Mouse (Mus musculus) G1E-ER4 (cell line): ENCODE measurements around the gene Icos. TPM values are rescaled to one million over a fixed set of nuclear protein-coding genes. Genes with fewer than 3 reads are reported as not detected.

ENCODE experiments used
- GATA1 ChIP-seq: IDR thresholded peaks from one replicate; pipeline ENCODE4 v1.8.0; 2012; ENCODE audit warnings: low read length, inconsistent platforms
- polyA plus RNA-seq: library from polyadenylated mRNA; stranded (reverse); fragments of >175 nt; gene quantifications from 2 replicates; pipeline ENCODE4 v1.2.3, GENCODE M21; 2012

Gene Icos
- polyA plus RNA-seq, 1 experiment, result not detected

DNA sequence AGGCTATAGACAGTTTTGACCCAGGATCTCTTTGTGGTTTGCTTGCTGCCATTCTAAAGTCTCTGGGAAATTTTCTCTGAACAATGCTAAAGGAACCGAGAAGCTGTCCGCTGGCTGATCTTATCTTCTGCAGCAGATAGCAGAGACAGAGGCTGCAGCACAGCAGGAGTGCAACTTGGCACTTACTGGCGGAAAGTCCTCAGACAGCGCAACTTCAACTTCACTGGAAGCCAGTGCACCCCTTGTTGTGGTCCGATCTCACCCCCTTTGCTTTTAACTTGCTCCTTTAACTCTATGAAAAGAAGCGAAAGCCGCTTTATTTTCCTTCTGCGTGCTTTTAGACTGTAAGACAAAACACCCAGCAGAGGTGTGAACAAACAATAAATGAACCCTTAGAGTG, 12.6 kb downstream of the Icos start:
- no peak for TF ChIP-seq GATA1

DNA sequence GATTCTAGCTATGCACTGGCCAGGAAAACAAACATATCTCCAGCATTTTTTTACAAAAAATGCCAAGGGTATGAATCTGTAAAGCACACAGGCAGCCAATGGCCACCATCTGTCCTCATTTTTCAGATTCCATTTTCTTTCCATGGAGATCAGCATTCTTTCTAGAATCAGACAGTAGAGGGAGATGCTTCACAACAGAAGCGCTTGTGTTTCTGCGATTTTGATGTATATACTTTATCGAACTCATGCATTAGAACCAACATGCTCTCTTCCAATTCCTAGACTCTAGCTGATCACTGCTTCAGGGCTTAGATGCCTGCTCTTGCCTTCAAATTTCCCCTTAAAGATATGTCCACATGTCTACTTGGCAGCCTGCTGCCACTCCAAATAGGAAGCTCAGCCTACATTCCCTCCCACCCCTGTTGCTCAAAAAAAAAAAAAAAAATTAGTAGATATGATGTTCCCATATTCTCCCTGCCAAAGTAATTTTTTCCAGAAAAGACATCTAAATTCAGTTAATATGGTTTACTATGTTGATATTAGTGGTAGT, 20.4 kb downstream of the Icos start:
- TF ChIP-seq GATA1, result no peak

DNA sequence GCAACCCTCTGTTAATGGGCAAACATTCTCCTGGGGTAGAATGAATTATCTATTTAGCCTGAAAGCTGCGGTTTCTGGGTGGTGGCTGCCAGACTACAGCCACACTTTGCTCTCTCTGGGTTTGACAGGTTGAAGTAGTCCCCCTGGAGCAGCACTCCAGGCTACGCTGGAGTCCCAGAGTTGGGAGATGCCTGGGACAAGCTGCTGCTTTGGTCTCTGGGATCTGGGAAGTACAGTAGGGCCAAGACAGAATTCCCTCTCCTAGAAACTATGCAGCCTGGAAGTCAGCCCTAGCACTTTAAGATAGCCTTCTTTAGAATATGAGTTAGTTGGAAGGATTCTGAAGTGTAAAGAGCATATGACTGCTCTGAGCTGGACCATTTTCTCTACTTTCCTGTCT, 21.0 kb downstream of the Icos start:
- TF ChIP-seq GATA1, result no peak

DNA sequence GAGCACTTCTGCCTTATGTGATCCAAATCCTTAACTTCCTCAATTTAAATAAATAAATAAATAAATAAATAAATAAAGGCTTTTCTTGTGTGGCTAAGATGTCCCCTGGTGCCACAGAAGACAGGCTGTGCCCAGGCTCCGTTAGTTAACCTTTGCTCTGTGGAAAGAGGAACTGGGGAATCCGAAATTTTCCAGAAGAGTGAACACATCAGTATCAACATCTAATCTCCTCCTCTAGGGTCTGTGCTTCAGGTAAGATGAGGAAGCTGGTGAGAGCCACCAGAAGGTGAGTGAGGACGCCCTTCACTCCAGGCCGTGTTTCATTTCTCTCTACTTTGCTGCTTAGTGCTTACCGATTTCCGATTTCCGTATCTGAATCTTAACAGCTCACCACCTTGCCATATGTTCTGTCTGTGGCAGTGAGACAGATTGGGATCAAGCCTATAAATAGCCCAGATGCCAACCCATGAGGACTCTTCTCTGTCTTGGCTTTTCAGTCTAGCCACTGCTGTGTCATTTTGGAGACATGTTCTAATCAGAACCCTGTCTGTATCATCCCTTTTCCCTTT, 24.1 kb downstream of the Icos start:
- TF ChIP-seq GATA1, result no peak

DNA sequence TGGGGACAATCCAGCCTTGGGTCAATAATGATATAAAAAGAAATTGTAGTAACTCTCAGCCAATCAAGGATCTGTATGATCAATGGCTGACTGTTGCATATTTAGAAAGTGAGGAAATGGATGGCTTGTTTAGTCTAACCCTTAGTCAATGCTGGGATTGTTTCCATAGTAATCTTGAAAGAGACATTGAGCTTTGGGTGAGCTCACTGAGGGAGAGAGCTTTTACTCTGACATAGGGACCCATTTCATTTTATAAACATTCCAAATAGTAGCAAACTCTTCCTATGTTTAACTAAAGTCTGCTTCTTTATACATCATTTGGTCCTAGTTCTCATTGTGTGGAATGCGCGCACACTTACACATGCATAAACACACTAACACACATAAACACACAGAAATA, 28.5 kb downstream of the Icos start:
- no peak for TF ChIP-seq GATA1

DNA sequence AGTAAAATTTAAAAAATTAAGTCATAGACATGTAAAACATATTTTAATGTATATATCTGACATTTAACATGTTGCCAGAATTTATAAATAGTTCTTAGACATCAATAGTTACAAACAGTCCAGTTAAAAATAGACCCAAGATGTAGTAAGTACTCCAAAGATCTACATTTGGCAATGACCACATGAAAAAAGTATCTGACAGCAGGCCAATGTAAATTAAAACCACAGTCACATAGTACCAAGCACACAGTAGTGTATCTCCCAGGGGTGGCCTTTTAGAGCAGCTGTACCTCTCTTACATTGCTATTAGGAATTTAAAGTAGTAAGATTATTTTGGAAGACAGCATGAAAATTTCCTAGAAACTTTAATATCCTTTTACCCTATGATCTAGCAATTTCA, 29.8 kb downstream of the Icos start:
- TF ChIP-seq GATA1, result no peak

DNA sequence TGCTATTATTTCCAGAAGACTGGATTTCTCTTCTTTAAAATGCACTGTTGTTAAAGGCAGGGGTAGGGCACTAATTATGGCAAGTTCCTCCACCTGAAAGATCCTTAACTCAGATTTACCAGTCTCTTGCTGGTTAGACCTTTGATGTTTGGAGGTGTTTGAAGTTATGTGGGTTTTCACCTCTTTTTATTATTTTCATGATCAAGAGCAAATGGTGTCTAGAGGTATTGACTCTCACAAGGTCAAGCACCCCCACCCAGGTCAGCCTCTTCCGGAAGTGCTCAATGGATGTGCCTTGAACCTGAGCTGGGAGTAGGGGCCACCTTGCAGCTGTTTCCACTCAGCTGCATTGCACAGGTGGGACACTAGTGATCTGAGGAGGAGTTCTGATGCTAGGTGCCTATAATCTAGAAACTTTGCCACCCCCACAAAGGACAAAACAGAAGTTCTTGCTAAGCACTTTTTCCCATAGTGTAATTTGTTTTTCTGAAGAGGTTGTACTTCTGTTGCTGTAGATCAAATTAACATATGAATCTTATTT, 38.9 kb downstream of the Icos start:
- TF ChIP-seq GATA1, result no peak

DNA sequence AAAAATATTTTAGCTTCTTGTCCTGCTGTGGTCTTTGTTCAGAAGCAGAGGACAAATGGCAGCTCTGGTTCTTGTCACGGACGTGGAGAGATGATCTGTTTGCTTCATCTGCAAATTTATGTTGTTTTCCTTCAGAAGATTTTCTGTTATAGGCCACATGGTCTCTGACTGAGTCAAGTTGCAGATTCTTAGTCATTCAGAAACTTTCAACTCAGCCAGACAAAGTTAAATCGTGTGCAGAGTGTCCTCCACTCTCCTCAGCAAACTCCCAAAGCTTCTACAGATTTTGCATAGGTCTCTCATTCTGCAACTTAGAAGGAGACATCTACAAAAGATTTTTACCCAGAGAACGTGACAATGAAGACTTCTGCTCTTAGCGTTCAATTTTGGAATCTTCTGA, 49.0 kb downstream of the Icos start:
- TF ChIP-seq GATA1, result no peak

DNA sequence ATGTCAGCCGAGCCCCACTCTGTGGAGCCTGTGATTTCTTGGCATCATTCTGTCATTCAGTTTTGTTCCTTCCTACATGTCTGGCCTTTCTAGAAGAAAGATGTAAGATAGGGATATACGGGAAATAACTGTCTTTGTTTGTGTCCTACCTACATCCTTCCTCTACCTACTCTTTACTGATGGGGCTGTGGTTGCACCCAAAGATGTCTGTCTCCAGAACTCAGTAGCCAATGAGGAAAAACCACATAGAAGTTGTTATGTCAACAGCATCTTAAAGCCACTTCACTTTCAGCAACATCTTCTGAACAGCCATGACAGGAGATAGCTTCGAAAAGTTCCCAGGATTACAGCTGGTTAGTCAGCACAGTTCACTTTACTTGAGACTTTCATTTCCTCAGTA, 49.8 kb downstream of the Icos start:
- TF ChIP-seq GATA1, result no peak

DNA sequence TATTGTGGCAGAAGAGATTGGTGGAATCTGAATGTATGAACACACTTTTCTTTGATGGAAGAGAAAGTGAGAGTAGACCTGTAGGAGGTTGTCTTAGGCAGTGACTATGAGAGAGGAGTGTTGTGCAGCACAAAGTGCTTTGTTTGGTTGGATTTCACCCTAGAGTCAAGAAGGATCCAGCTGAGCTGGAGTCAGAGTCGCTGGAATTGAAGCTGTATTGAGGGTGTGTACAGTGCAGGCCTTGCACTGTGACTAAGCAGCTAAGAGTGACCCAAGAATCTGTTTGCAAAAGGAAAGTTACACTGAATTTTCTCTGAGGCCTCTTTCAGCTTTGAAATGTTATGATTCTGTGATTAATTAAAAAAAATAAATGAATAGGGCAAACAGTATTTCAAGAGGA, 52.2 kb downstream of the Icos start:
- no peak for TF ChIP-seq GATA1

DNA sequence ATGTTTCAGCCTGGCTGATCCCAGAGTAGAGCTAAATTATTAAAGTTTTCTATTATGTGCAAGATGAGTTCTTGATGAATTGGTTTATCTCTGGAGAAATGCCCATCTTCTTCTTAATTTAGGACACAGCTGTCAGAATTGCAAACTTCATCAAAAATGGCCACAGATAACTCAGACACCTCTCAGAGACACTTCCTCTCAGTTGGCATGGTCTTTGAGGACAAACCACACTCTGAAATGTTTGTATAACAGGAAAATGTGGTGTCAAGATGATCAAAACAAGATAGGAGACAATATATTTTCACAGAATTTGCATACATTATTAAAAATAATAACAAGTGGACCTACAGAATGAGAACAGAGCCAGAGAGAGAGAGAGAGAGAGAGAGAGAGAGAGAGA, 52.8 kb downstream of the Icos start:
- TF ChIP-seq GATA1, result no peak

DNA sequence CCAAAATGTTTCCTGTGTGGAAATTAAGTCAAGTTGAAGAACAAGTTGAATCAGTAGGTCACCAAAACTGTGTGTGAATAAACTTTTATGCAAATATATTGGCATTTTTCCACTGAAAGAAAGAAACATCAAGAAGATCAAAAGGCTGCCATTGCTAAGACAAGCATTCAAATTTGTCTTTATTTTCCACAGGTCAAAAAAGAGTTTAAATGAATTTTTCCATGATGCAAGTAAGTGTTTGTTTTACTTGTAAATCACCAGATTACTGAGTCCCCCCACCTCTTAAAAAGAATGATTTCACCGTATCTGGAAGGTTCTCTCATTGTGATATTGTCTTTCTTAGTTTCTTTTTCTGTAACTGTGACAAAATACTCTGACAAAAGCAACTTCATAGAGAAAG, 57.5 kb downstream of the Icos start:
- TF ChIP-seq GATA1, result no peak

DNA sequence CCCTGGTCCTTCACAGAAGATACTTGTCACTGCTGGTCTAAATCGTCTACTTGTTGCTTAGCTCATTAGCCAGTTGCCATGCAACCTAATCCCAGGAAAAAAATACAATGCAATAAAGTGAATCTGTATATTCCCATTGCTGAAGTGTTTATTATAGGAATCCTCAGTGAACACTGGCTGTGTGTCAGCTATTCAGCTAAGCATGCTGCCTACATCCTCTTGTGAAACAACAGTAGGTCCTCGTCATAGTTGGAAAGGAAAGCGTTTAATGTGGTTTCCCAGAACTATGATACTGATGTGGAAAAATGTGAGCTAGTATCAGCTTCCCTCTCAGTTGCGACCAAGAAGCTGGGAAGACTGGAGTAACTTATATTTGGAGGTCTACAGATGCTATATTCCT, 60.5 kb downstream of the Icos start:
- TF ChIP-seq GATA1, result no peak

DNA sequence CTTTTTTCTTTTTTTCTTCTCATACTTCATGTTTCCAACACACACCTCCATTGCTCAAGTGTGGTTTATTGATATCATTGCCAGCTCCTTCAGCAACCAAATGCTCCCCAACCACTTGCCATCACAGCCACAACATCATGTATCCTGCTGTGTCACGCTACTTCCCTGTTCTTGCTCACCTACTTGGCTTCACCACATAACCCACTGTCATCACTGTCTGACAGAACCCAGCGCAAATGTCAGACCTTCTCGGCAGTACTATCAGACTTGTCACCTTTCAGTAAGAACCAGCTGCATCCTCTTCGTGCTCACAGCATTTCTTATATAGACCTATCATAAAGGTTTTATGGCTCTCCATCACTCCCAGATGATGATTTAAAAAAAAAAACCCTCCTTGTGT, 61.6 kb downstream of the Icos start:
- TF ChIP-seq GATA1, result no peak

DNA sequence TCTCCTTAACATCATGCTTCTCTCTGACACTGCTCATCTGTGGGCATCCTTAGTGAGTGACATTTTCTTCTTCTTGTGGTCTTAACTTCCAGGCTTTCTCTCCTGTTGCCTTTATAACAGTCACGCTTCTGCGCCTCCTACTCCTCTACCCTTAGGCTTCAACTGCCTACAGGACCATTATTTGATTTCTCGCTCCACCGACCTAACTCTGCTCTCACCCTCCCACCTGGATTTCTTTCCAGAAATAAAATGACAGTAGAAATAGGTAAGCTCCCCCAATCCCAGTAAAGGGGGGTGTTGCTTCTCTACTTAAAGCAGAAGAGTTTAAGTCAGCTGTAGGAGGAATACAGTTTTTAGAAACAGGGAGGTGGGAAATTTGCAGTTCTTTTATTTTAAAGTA, 62.7 kb downstream of the Icos start:
- TF ChIP-seq GATA1, result no peak

DNA sequence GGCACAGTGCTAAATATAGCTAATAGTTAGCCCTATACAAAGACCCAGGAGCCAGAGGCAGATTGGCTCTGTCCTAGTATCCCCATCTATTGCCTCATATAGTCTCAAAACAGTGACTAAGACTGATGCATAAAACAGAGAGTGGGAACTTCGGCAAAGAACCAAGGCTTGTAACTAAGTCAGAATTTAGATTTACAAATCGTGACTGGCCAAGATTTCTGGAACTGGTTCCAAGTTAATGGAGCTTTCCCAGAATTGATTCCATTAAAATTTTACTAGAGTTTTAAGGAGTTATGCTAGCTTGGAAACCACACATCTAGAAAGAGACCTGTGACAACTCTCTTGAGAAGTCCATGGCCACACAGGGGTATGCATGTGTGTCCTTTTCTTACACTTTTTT, 65.1 kb downstream of the Icos start:
- no peak for TF ChIP-seq GATA1

DNA sequence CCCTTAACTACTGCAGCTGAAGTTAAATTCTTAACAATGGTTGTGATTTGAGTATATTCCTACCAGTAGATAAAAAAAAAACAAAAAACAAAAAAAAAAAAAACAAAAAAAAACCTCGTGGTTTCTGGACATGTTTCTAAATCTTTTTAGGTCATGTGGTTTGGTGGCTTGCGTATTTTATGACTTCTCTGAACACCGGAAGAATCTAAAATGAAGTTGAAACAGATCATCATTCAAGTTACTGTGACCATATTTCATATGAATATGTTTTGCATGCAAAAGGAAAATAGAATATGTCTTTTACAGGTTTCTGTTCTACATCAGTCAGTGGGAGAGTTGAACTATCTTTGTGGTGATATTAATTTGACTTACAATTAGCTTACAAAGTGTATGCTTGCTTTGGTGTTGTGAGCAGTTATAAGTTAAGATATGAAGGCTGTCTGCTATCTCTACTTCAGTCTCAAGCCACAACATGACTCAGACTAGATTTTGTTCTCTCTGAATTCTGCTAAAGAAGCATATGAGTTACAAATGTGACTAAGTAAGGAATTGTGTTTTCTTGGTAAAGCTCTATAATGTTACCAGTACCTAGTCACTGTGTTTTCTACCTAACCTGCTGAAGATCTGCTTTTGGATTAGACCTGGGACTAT, 68.5 kb downstream of the Icos start:
- no peak for TF ChIP-seq GATA1
